Mouse (Mus musculus): ENCODE results near the gene Ptk6. TPM values are rescaled to one million over a fixed set of nuclear protein-coding genes. Genes with fewer than 3 reads are reported as not detected.
A peak's percentile ranks its signal among the peaks of the same experiment; 100 is the strongest.

The Ptk6 gene
- total and polyA plus RNA-seq, 3 experiments: 0.05 to 0.17 (median 0.09) TPM

GRCm38 (mm10) chr2:181243706-181244394, 41.3 kb upstream of the Ptk6 start:
- Histone ChIP-seq H3K79me2 (replicated peaks; ENCODE audit: control insufficient read depth, extremely low read depth, insufficient read depth, poor library complexity, severe bottlenecking) (peaks cover 8% of the 10 kb centered on the region), H3K27ac (ENCODE audit: insufficient read depth, low read depth) (peak overlapping the region; percentile 20), H3K4me1 (ENCODE audit: control insufficient read depth in 1 of 2, insufficient read depth in 2 of 2) (peaks cover 31 to 50% of the 10 kb centered on the region in 2 experiments), H3K4me2 (ENCODE audit: insufficient read depth, low read depth, poor library complexity, severe bottlenecking) (peak overlapping the region; percentile 2), H3K27me3 (replicated peaks) (no peaks in the 10 kb centered on the region), H3K4me3 (replicated peaks in 1 of 3; ENCODE audit: low read depth in 2 of 3, low read length in 2 of 3, poor library complexity in 1 of 3) (peak overlapping the region; percentile 7 to 44 (median 44)), H3K36me3 (replicated peaks in 1 of 2; ENCODE audit: control insufficient read depth in 1 of 2, insufficient read depth in 1 of 2, low read length in 1 of 2) (peaks cover 15 to 22% of the 10 kb centered on the region in 2 experiments), H3K9ac (ENCODE audit: insufficient read depth, low read depth) (0 out of 2 replicates have a peak overlapping the region, but pooled peaks have one; percentile 8), H3K9me3 (replicated peaks; ENCODE audit: low read length) (peaks cover 4% of the 10 kb centered on the region)
- in situ Hi-C loops (cut with MboI; ENCODE audit: low pct_ligation_motif_present, low pct_unique_long_range_greater_than_20kb, low sequenced_read_pairs): no loop called here
- dilution Hi-C loops (cut with MboI; ENCODE audit: extremely low pct_ligation_motif_present, extremely low pct_unique_long_range_greater_than_20kb, low sequenced_read_pairs): no loop called here
- DNase-seq (ENCODE audit: extremely low read depth): peak; percentile 74
- no peak for TF ChIP-seq USF1 (IDR thresholded peaks at IDR 0.05; ENCODE audit: low read depth, low read length)
- no peak for TF ChIP-seq BHLHE40 (IDR thresholded peaks at IDR 0.05; ENCODE audit: low read depth, low read length)
- TF ChIP-seq PAX5 (IDR thresholded peaks at IDR 0.05; ENCODE audit: low read length): no peak
- TF ChIP-seq JUN (IDR thresholded peaks at IDR 0.05; ENCODE audit: insufficient read depth, low read depth, low read length): no peak
- TF ChIP-seq ZC3H11A (IDR thresholded peaks at IDR 0.05; ENCODE audit: low read depth, low read length): no peak
- TF ChIP-seq CHD1 (IDR thresholded peaks at IDR 0.05; ENCODE audit: low read depth, low read length): peak; percentile 40; the same call in 1 of the 2 replicates
- TF ChIP-seq HCFC1 (IDR thresholded peaks at IDR 0.05; ENCODE audit: low read depth, low read length): no peak
- TF ChIP-seq ZKSCAN1 (IDR thresholded peaks at IDR 0.05; ENCODE audit: borderline replicate concordance, low read depth, low read length): no peak
- TF ChIP-seq MAX (IDR thresholded peaks at IDR 0.05; ENCODE audit: low read length): no peak
- TF ChIP-seq RCOR1 (conservative IDR thresholded peaks at IDR 0.05; ENCODE audit: low read depth, low read length): no peak
- no peak for TF ChIP-seq UBTF (IDR thresholded peaks at IDR 0.05; ENCODE audit: low read depth, low read length)
- TF ChIP-seq MYC (IDR thresholded peaks at IDR 0.05; ENCODE audit: low read depth, low read length): no peak
- TF ChIP-seq NRF1 (IDR thresholded peaks at IDR 0.05; ENCODE audit: low read depth, low read length): 0 out of 2 replicates have a peak, but pooled peaks have one; percentile 18
- peak; percentile 34 for TF ChIP-seq SIN3A (IDR thresholded peaks at IDR 0.05; ENCODE audit: low read length)
- peak; percentile 62; the same call in 1 of the 2 replicates for TF ChIP-seq TBP (conservative IDR thresholded peaks at IDR 0.05; ENCODE audit: low read depth, low read length)
- no peak for TF ChIP-seq EP300 (IDR thresholded peaks at IDR 0.05; ENCODE audit: low read length)
- TF ChIP-seq GABPA (IDR thresholded peaks at IDR 0.05; ENCODE audit: insufficient replicate concordance, low read depth, low read length): no peak
- TF ChIP-seq USF2 (conservative IDR thresholded peaks at IDR 0.05; ENCODE audit: low read depth, low read length): no peak
- TF ChIP-seq CHD2 (IDR thresholded peaks at IDR 0.05; ENCODE audit: low read length): peak; percentile 61
- 0 out of 2 replicates have a peak, but pooled peaks have one; percentile 12 for TF ChIP-seq ETS1 (conservative IDR thresholded peaks at IDR 0.05; ENCODE audit: low read depth, low read length)
- no peak for TF ChIP-seq RAD21 (IDR thresholded peaks at IDR 0.05; ENCODE audit: low read depth, low read length)
- TF ChIP-seq ZMIZ1 (IDR thresholded peaks at IDR 0.05; ENCODE audit: low read depth, low read length): peak; percentile 64; the same call in 1 of the 2 replicates
- TF ChIP-seq MAFK (IDR thresholded peaks at IDR 0.05; ENCODE audit: insufficient replicate concordance, low read length): peak; percentile 53; the same call in 1 of the 2 replicates
- TF ChIP-seq NELFE (IDR thresholded peaks at IDR 0.05; ENCODE audit: low read depth, low read length): peak; percentile 79
- peak; percentile 64 for TF ChIP-seq POLR2A (IDR thresholded peaks at IDR 0.05; ENCODE audit: low read depth, low read length)
- TF ChIP-seq TCF12 (IDR thresholded peaks at IDR 0.05; ENCODE audit: low read depth, low read length): peak; percentile 30; the same call in 1 of the 2 replicates
- TF ChIP-seq MAZ (IDR thresholded peaks at IDR 0.05; ENCODE audit: low read depth, low read length): peak; percentile 31; the same call in 1 of the 2 replicates
- no peak for TF ChIP-seq E2F4 (IDR thresholded peaks at IDR 0.05; ENCODE audit: insufficient replicate concordance, low read depth, low read length)
- peak; percentile 37; the same call in 1 of the 2 replicates for TF ChIP-seq ELF1 (IDR thresholded peaks at IDR 0.05; ENCODE audit: low read depth, low read length)
- no peak for TF ChIP-seq SMC3 (IDR thresholded peaks at IDR 0.05; ENCODE audit: low read depth, low read length)
- no peak for TF ChIP-seq MXI1 (IDR thresholded peaks at IDR 0.05; ENCODE audit: low read depth, low read length)
- TF ChIP-seq MEF2A (IDR thresholded peaks at IDR 0.05; ENCODE audit: borderline replicate concordance, low read depth, low read length): 0 out of 2 replicates have a peak, but pooled peaks have one; percentile 6

Data from CH12.LX (cell line).